Mouse (Mus musculus) midbrain, embryonic 13.5 days (tissue): Measurements from ENCODE around the gene Haspin. TPM values are rescaled to one million over a fixed set of nuclear protein-coding genes. Genes with fewer than 3 reads are reported as not detected.
"Not testable (repeated sequence)": the region's sequence is repeated elsewhere in the genome, so short reads cannot be mapped to it uniquely, and the experiment has no call there.

Source experiments
- ATAC-seq: fragments of 200-750 bp; cut with Nextera tagmentation; 2 replicates; pipeline ENCODE4 v1.8.0; 2017; ENCODE audit warnings: mild to moderate bottlenecking, moderate TSS enrichment, moderate library complexity
- H3K27ac ChIP-seq: fragments of 300-500 bp; sonication (generic); 2 replicates; pipeline ENCODE4 v1.5.1; 2015; ENCODE audit warnings: inconsistent platforms, mild to moderate bottlenecking, moderate library complexity
- H3K27me3 ChIP-seq: fragments of 300-500 bp; sonication (generic); 2 replicates; pipeline ENCODE4 v1.6.1; 2015; ENCODE audit warnings: mild to moderate bottlenecking, inconsistent platforms
- H3K36me3 ChIP-seq: fragments of 300-500 bp; sonication (generic); 2 replicates; pipeline ENCODE4 v1.6.1; 2015; ENCODE audit warnings: mild to moderate bottlenecking, inconsistent platforms
- H3K4me1 ChIP-seq: fragments of 300-500 bp; sonication (generic); replicated peaks from 2 replicates; pipeline ENCODE4 v1.6.1; 2015; ENCODE audit warnings: inconsistent platforms
- H3K4me2 ChIP-seq: fragments of 300-500 bp; sonication (generic); replicated peaks from 2 replicates; pipeline ENCODE4 v1.6.1; 2015; ENCODE audit warnings: moderate library complexity, mild to moderate bottlenecking, inconsistent platforms
- H3K4me3 ChIP-seq: fragments of 300-500 bp; sonication (generic); replicated peaks from 2 replicates; pipeline ENCODE4 v1.5.1; 2015; ENCODE audit warnings: mild to moderate bottlenecking, inconsistent platforms
- H3K9ac ChIP-seq: fragments of 300-500 bp; sonication (generic); replicated peaks from 2 replicates; pipeline ENCODE4 v1.6.1; 2015; ENCODE audit warnings: mild to moderate bottlenecking, inconsistent platforms
- H3K9me3 ChIP-seq: fragments of 300-500 bp; sonication (generic); 2 replicates; pipeline ENCODE4 v1.6.1; 2016; ENCODE audit warnings: mild to moderate bottlenecking, inconsistent platforms
- WGBS: fragments of 180-500 bp; shearing (Covaris S2); methylation state at CpG from one replicate; pipeline ENCODE4 v1.1.7; 2015; 5-methylcytosine and 5-hydroxymethylcytosine counted together
- polyA plus RNA-seq: library from polyadenylated mRNA; unstranded; fragments of >200 nt; fragmentation: Nextera tagmentation; extraction: Ambion mirVana; gene quantifications from 2 replicates; pipeline ENCODE4 v1.2.1, GENCODE M21; 2015

Haspin gene
- polyA plus RNA-seq, 1 experiment from 2014 or later: 5.6 TPM

DNA sequence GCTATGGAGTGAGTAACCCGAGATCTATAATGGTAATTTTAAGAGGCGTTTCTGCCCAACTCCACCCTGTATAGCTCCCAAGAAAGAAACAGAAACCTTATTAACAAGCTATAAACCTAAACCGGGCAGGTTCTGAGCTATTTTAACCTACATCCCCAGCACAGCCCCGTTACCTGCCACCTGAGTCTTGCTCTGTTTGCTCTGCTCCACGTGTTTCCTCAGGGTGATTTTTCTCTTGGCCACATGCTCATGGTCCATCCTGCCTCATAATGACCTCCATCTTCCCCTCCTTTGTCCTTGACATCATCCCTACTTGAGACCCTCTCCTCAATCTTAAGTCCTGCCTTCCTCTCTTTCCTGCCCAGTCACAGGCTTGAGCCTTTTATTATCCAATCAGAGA, 3.9 kb downstream of the Haspin start:
- H3K4me1 ChIP-seq: peaks cover 25% of the 10 kb centered on the region
- peaks cover 16% of the 10 kb centered on the region for H3K36me3 ChIP-seq
- ATAC-seq: no peak
- no peaks in the 10 kb centered on the region for H3K9me3 ChIP-seq
- no peak overlapping the region for H3K4me2 ChIP-seq
- no peak overlapping the region for H3K4me3 ChIP-seq
- 95% methylated on average over 5 of the region's 5 CpGs for WGBS
- H3K27ac ChIP-seq: no peak overlapping the region
- H3K9ac ChIP-seq: no peak overlapping the region
- no peaks in the 10 kb centered on the region for H3K27me3 ChIP-seq

GRCm38 (mm10) chr11:73132999-73133398, 5.1 kb downstream of the Haspin start:
- Histone ChIP-seq H3K27me3 (no peaks in the 10 kb centered on the region), H3K4me1 (peaks cover 25% of the 10 kb centered on the region), H3K27ac (no peak overlapping the region), H3K36me3 (peaks cover 16% of the 10 kb centered on the region), H3K4me2 (no peak overlapping the region), H3K4me3 (no peak overlapping the region), H3K9ac (no peak overlapping the region), H3K9me3 (no peaks in the 10 kb centered on the region)
- WGBS: 97% methylated on average over 6 of the region's 6 CpGs
- no peak for ATAC-seq

DNA sequence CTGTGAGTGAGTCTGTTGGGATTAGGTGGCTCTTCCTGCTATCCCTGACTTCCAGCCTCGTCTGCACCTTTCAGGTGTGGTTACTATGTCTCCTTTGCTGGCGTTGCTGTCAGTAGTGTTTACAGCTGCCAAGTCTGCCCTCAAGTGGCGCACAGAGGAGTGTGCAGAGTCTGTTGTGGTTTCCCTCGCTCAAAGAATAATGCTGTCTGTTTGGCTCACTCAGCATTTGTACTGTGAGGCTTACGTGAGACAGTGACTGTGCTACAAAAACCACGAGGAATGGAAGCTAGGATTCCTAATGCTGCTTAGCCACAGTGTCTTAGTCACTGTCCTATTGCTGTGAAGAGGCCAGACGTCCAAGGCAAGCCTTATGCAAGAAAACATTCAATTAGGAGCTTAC, 7.1 kb downstream of the Haspin start:
- H3K27me3 ChIP-seq: no peaks in the 10 kb centered on the region
- H3K4me2 ChIP-seq: no peak overlapping the region
- no peak for ATAC-seq
- no peak overlapping the region for H3K27ac ChIP-seq
- H3K36me3 ChIP-seq: peaks cover 16% of the 10 kb centered on the region
- no peak overlapping the region for H3K4me3 ChIP-seq
- 85% methylated on average over 7 of the region's 7 CpGs for WGBS
- no peaks in the 10 kb centered on the region for H3K9me3 ChIP-seq
- peaks cover 7% of the 10 kb centered on the region for H3K4me1 ChIP-seq
- H3K9ac ChIP-seq: no peak overlapping the region

GRCm38 (mm10) chr11:73126495-73126894, 11.6 kb downstream of the Haspin start:
- H3K36me3 ChIP-seq: 0 out of 2 replicates have a peak, but pooled peaks cover 4% of the 10 kb centered on the region
- H3K27ac ChIP-seq: no peak overlapping the region
- H3K4me3 ChIP-seq: no peak overlapping the region
- H3K9me3 ChIP-seq: no peaks in the 10 kb centered on the region
- H3K9ac ChIP-seq: no peak overlapping the region
- no peak for ATAC-seq
- no peaks in the 10 kb centered on the region for H3K27me3 ChIP-seq
- no peak overlapping the region for H3K4me2 ChIP-seq
- H3K4me1 ChIP-seq: no peaks in the 10 kb centered on the region
- 89% methylated on average over 6 of the region's 6 CpGs for WGBS

GRCm38 (mm10) chr11:73111414-73111813, 26.7 kb downstream of the Haspin start:
- Histone ChIP-seq H3K9ac (no peak overlapping the region), H3K4me1 (no peaks in the 10 kb centered on the region), H3K27me3 (no peaks in the 10 kb centered on the region), H3K4me2 (no peak overlapping the region), H3K27ac (no peak overlapping the region), H3K9me3 (no peaks in the 10 kb centered on the region), H3K36me3 (no peaks in the 10 kb centered on the region), H3K4me3 (no peak overlapping the region)
- 69% methylated on average over 6 of the region's 6 CpGs for WGBS
- no peak for ATAC-seq

DNA sequence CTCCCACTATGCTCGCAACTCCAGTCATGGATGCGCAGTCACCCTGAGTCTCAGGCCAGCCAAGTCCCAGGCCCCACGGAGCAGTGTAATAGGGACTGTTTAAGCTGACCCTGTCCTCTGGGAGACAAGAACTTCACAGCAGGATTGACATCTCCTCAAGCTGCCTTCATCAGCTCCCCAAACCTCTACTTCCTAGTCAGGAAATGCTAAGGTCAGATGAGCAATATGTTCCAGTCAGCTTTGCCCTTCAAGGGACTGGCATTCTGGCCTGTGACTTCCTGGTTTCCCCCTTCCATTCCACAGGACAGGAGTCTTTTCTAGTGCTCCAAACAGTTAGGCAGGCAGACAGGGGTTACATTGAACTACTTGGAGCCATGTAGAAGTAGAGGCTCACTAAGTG, 28.2 kb downstream of the Haspin start:
- no peak overlapping the region for H3K4me2 ChIP-seq
- no peaks in the 10 kb centered on the region for H3K36me3 ChIP-seq
- H3K4me3 ChIP-seq: no peak overlapping the region
- no peaks in the 10 kb centered on the region for H3K4me1 ChIP-seq
- 90% methylated on average over 3 of the region's 3 CpGs for WGBS
- no peak for ATAC-seq
- no peak overlapping the region for H3K27ac ChIP-seq
- H3K9me3 ChIP-seq: no peaks in the 10 kb centered on the region
- H3K27me3 ChIP-seq: no peaks in the 10 kb centered on the region
- H3K9ac ChIP-seq: no peak overlapping the region

GRCm38 (mm10) chr11:73108898-73109625, 29.0 kb downstream of the Haspin start:
- WGBS: 83% methylated on average over 14 of the region's 14 CpGs

DNA sequence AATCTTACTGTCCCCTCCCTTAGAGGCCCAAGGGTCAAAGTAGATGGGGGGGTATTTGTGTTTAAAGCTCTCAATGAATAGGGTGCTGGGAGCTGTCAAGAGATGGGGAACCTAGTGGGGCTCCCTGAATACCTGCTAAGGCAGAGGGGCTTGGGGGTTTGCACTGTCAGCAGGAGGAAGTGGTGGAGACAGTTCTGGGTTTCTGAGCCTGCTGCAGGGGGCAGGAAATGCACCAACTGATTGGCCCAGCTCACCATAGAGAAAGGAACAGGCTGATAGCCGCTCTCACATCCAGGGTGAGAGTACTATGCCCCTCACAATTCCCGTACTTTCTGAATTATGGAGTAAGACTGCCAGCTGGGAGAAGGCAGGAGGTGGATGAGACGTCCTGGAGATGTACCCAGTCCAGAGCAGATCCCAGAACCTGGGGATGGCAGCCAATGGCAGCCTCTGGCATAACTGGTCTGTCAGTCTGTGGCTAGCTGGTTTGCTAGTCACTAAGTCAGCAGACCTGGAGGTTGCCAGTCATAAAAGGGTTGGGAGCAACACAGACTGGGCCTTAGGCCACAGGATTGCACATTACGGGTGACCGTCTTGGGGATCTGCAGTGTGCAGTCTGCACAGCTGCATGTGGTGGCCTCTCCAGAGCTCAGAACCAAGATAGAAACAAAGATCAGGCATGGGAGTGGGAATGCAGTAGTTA, 29.7 kb downstream of the Haspin start:
- WGBS: 81% methylated on average over 5 of the region's 5 CpGs
- Histone ChIP-seq H3K27me3 (no peaks in the 10 kb centered on the region), H3K4me1 (no peaks in the 10 kb centered on the region), H3K9ac (no peak overlapping the region), H3K36me3 (no peaks in the 10 kb centered on the region), H3K9me3 (no peaks in the 10 kb centered on the region), H3K27ac (no peak overlapping the region), H3K4me2 (no peak overlapping the region), H3K4me3 (no peak overlapping the region)
- ATAC-seq: no peak

More at GRCm38 (mm10) chr11:73108898-73109625, 29.0 kb downstream of the Haspin start:
- Histone ChIP-seq H3K4me2 (no peak overlapping the region), H3K36me3 (no peaks in the 10 kb centered on the region), H3K27ac (no peak overlapping the region), H3K9ac (no peak overlapping the region), H3K4me1 (no peaks in the 10 kb centered on the region), H3K4me3 (no peak overlapping the region), H3K9me3 (no peaks in the 10 kb centered on the region), H3K27me3 (no peaks in the 10 kb centered on the region)
- ATAC-seq: no peak

DNA sequence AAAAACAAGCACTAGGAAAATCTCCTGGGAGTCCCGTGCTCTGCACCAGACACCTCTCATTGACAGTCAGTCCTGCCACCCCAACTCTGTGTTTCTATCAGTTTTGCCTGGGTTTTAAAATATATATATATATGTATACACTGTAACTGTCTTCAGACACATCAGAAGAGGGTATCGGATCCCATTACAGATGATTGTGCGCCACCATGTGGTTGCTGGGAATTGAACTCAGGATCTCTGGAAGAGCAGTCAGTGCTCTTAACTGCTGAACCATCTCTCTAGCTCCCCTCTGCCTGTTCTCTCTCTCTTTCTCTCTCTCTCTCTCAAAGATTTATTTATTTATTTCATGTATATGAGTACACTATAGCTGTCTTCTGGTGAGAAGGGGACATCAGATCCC, 30.7 kb downstream of the Haspin start:
- H3K4me1 ChIP-seq, ATAC-seq, H3K4me2 ChIP-seq, H3K27me3 ChIP-seq, H3K9me3 ChIP-seq, H3K27ac ChIP-seq, H3K9ac ChIP-seq, H3K4me3 ChIP-seq, H3K36me3 ChIP-seq: not testable (repeated sequence)
- 35% methylated on average over 3 of the region's 3 CpGs for WGBS

- no peaks in the 10 kb centered on the region for H3K27me3 ChIP-seq
- WGBS: 62% methylated on average over 3 of the region's 3 CpGs
- H3K9me3 ChIP-seq: no peaks in the 10 kb centered on the region
- no peaks in the 10 kb centered on the region for H3K4me1 ChIP-seq
- H3K9ac ChIP-seq: no peak overlapping the region
- no peak for ATAC-seq
- no peak overlapping the region for H3K4me2 ChIP-seq
- no peak overlapping the region for H3K27ac ChIP-seq
- no peak overlapping the region for H3K4me3 ChIP-seq
- H3K36me3 ChIP-seq: no peaks in the 10 kb centered on the region
These were observed 32.8 kb downstream of the Haspin start for GRCm38 (mm10) chr11:73105246-73105645.

DNA sequence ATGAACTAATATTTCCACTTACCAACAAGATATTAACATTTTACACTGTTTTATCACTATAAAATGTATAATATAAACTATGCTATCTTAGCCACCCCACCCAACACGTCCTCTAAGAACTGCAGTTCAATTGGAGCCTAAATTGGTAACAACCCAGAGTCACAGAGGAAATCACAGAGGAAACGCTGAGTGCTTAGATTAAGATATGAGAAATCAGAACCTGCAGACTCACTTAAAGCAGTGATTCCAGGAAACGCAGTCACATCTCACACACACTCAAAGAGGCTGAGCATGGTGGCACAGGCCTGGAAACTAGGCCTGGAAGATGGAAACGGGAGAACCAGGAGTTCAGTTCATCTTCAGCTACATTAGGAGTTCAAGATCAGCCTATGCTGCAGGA, 36.8 kb downstream of the Haspin start:
- no peaks in the 10 kb centered on the region for H3K27me3 ChIP-seq
- H3K4me3 ChIP-seq: no peak overlapping the region
- H3K9ac ChIP-seq: no peak overlapping the region
- 89% methylated on average over 4 of the region's 4 CpGs for WGBS
- H3K27ac ChIP-seq: no peak overlapping the region
- H3K9me3 ChIP-seq: no peaks in the 10 kb centered on the region
- no peak for ATAC-seq
- no peak overlapping the region for H3K4me2 ChIP-seq
- no peaks in the 10 kb centered on the region for H3K36me3 ChIP-seq
- H3K4me1 ChIP-seq: no peaks in the 10 kb centered on the region

DNA sequence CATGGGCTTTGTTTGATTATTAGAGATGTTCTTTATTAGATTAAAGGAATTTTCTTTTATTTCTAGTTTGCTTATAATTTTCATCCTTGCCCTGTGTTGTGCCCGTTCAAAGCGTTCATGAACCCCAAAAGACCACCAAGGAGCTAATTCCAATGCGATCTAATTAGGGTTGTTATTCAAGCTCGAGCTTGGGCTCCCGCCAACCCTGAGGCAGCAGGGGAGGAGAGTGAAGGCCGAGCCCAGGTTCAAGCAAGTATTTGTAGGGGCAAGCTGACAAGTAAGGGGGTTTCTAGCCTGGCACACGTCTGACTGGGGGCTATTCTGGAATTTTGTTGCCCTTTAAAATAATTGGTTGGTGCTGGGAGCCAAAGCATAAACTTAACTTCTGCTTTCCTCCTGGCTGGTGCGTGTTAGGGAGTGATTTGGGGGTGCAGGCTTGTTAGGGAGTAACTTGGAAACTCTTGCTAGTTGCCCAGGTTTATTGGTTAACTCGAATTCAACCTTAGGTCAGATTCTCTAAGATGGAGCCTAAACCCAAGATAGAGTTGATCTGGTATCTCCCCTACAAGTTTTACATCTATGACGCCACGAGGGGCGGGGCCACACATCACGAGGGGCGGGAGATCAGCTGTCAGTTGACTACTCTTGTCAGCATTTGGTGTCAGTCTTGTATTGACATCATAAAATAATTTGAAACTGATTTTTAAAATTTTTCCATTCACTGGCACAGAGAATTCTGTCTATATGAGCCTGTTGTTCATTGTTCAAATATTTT, 37.9 kb downstream of the Haspin start:
- Histone ChIP-seq H3K4me3 (no peak overlapping the region), H3K27ac (no peak overlapping the region), H3K4me2 (no peak overlapping the region), H3K9me3 (no peaks in the 10 kb centered on the region), H3K4me1 (no peaks in the 10 kb centered on the region), H3K27me3 (no peaks in the 10 kb centered on the region), H3K36me3 (no peaks in the 10 kb centered on the region), H3K9ac (no peak overlapping the region)
- 68% methylated on average over 14 of the region's 14 CpGs for WGBS
- ATAC-seq: no peak
